Mouse (Mus musculus): ENCODE data around the gene Adprm. TPM values are rescaled to one million over a fixed set of nuclear protein-coding genes. Genes with fewer than 3 reads are reported as not detected.
A peak's percentile ranks its signal among the peaks of the same experiment; 100 is the strongest.
"Not testable (repeated sequence)": the region's sequence is repeated elsewhere in the genome, so short reads cannot be mapped to it uniquely, and the experiment has no call there.

The Adprm gene
- polyA plus RNA-seq, 1 experiment from 2014 or later = 40.5 TPM

DNA sequence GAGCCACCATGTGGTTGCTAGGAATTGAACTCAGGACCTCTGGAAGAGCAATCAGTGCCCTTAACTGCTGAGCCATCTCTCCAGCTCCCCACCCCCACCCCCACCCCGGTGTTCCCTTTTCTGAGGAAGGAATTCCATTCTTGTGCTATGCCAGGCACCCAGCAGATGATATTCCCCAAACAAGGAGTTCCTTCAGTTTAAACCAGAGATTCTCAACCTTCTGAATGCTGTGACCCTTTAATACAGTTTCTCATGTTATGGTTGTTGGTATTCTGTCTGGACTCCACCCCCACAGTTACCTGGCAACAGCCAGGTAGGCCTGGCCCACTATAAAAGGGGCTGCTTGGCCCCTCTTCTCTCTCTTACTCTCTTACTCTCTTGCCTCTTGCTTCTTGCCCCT is 29.2 kb downstream of the Adprm start:
- H3K4me2 ChIP-seq; H3K27me3 ChIP-seq (ENCODE audit: control insufficient read depth, insufficient read depth, low read length); H3K9ac ChIP-seq (ENCODE audit: low read length); H3K36me3 ChIP-seq (ENCODE audit: control insufficient read depth, insufficient read depth, low read length); ATAC-seq (ENCODE audit: low FRiP score); H3K9me3 ChIP-seq (ENCODE audit: control insufficient read depth, low read length); DNase-seq (ENCODE audit: low spot score, missing footprints); H3K27ac ChIP-seq (ENCODE audit: low read depth, low read length); H3K4me3 ChIP-seq (ENCODE audit: low read depth, low read length): not testable (repeated sequence)
- H3K4me1 ChIP-seq (ENCODE audit: control insufficient read depth, insufficient read depth, low read length) = peaks cover 10% of the 10 kb centered on the region
- WGBS = 53% methylated on average over 1 of the region's 1 CpGs

DNA sequence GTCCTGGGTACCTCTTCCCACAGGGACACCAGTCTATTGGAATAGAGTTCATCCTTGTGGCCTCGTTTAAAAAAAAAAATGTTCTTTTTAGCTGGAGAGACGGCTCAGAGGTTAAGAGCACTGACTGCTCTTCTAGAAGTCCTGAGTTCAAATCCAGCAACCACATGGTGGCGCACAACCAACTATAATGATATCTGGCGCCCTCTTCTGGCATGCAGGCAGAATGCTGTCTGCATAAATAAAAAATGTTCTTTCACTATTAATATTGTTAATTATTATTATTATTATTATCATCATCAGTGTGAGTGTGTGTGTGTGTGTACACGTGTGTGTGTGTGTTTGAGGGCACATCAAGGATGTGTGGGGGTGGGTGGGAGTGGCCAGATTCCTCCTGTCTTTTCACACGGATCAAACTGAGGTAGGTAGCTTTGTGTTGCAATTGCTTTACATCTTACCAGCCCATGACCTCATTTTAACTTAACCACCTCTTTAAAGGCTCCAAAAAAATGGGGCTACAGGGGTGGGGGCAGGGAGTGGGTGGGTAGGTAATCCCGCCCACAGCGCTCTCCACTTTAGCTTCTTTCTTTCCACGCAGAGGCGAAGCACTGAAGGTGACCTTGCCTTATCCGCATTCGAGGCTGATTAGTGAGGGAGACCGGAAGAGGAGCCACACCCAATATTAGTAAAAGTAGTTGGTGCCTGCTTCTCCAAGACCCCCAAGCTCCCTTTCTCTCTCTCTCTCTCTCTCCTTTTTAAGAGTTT is 29.9 kb downstream of the Adprm start:
- Histone ChIP-seq H3K9me3 (ENCODE audit: control insufficient read depth, low read length) (no peaks in the 10 kb centered on the region), H3K4me3 (ENCODE audit: low read depth, low read length) (no peak overlapping the region), H3K27ac (ENCODE audit: low read depth, low read length) (no peak overlapping the region), H3K4me1 (ENCODE audit: control insufficient read depth, insufficient read depth, low read length) (peaks cover 17% of the 10 kb centered on the region), H3K36me3 (ENCODE audit: control insufficient read depth, insufficient read depth, low read length) (no peaks in the 10 kb centered on the region), H3K27me3 (ENCODE audit: control insufficient read depth, insufficient read depth, low read length) (peaks cover 4% of the 10 kb centered on the region), H3K9ac (ENCODE audit: low read length) (no peak overlapping the region), H3K4me2 (no peak overlapping the region)
- WGBS = 88% methylated on average over 13 of the region's 13 CpGs
- no peak for DNase-seq (ENCODE audit: low spot score, missing footprints)
- no peak for ATAC-seq (ENCODE audit: low FRiP score)

DNA sequence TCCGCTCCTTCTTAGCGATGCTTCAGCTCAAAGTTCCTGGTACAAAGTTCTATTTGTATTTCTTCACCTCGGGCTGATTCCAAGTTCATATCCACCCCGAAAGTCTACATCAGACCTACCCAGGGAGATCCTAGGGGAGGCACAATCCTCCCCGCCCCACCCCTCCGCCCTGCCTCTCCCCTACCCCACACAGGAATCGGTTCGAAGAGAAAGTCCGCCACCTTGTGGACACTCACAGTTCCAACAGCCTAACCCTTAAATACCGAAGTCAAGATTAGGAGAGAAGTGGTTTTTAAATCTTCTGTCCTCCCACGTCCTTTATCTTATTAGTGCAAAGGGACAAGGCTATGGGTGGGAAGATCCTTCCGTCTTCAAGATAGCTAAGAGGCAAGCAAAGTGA is 31.4 kb downstream of the Adprm start:
- WGBS = 4% methylated on average over 12 of the region's 12 CpGs
- Histone ChIP-seq H3K9ac (ENCODE audit: low read length) (no peak overlapping the region), H3K4me2 (0 out of 2 replicates have a peak overlapping the region, but pooled peaks have one; percentile 14)

DNA sequence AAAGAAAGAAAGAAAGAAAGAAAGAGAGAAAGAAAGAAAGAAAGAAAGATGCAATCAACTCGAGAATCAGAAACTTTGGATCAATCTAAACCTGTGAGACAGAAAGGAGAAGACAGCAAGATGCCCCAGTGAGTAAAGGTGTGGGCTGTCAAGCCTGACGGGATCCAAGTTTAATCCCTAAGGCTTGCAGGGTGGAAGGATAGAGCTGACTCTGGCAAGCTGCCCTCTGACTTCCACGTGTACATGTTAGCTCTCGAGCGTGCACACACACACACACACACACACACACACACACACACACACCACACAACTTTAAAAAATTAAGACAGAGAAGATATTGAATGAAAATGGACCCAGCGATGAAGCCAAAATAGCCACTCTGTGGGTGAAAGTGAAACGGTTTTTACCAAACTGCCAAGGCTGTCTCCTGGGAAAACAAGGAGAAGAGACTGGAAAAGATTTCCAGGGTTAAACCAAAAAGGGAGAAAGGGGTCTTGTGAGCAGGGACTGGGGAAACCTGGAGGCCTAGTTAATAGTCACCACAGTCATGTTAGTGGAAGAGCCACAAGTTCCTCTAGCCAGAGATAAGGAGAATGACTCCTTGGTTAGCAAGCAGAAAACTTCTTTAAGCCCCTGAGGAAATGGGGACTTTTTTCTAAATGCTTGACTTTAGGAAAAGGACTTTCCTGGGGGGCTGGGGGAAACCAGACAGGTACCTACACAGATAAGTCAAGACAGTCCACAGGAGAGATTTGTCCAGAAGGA is 32.5 kb downstream of the Adprm start:
- ATAC-seq (ENCODE audit: low FRiP score) (no peak), DNase-seq (ENCODE audit: low spot score, missing footprints) (no peak)
- Histone ChIP-seq H3K36me3 (ENCODE audit: control insufficient read depth, insufficient read depth, low read length) (no peaks in the 10 kb centered on the region), H3K4me1 (ENCODE audit: control insufficient read depth, insufficient read depth, low read length) (peaks cover 16% of the 10 kb centered on the region), H3K9me3 (ENCODE audit: control insufficient read depth, low read length) (no peaks in the 10 kb centered on the region), H3K4me3 (ENCODE audit: low read depth, low read length) (no peak overlapping the region), H3K9ac (ENCODE audit: low read length) (no peak overlapping the region), H3K27ac (ENCODE audit: low read depth, low read length) (no peak overlapping the region), H3K27me3 (ENCODE audit: control insufficient read depth, insufficient read depth, low read length) (peaks cover 4% of the 10 kb centered on the region), H3K4me2 (no peak overlapping the region)
- WGBS = 57% methylated on average over 7 of the region's 7 CpGs

More for the DNA sequence above, 31.4 kb downstream of the Adprm start:
- no peak for ATAC-seq (ENCODE audit: low FRiP score)
- Histone ChIP-seq H3K27me3 (ENCODE audit: control insufficient read depth, insufficient read depth, low read length) (peaks cover 4% of the 10 kb centered on the region), H3K36me3 (ENCODE audit: control insufficient read depth, insufficient read depth, low read length) (no peaks in the 10 kb centered on the region), H3K27ac (ENCODE audit: low read depth, low read length) (no peak overlapping the region), H3K9me3 (ENCODE audit: control insufficient read depth, low read length) (no peaks in the 10 kb centered on the region), H3K4me1 (ENCODE audit: control insufficient read depth, insufficient read depth, low read length) (peaks cover 20% of the 10 kb centered on the region), H3K4me3 (ENCODE audit: low read depth, low read length) (no peak overlapping the region)
- DNase-seq (ENCODE audit: low spot score, missing footprints) = peak; percentile 97

DNA sequence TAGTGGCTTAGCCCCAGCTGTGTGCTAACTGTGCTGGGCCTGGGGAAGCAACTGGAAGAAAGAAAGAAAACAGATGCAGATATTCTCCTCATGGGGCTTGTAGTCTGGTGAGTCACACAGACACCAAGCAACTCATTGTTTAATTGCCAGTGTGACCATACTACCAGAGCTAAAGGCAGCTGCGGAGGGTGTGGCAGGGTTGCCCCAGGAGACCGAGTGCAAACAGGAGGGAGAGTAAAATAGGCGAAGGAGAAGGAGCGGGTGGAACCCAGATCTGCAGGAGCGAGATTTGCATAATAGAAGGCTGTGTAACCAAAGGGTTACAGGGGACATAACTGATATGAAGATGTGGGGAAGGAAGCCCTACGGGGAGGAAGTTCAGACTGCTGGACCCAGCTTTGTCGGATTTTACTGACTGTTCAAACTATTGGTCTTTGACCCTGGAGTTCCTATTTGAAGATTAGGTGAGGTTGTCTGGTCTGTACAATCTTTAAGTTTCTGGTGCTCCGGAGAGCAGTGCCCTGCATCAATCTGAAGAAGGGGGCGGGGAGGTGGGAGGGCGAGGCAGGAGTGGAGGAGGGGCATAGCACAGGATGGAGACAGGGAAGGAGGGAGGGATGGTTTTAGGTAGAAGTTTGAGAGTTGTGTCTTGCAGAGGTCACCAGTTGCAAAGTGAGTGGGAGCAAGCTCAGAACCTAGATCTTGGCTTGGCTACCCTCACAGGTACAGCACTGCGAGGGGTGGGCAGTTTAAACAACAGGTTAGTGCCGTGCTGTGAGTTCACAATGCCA is 34.4 kb downstream of the Adprm start:
- H3K4me2 ChIP-seq = peak overlapping the region; percentile 8; the same call in 1 of the 2 replicates
- H3K27me3 ChIP-seq (ENCODE audit: control insufficient read depth, insufficient read depth, low read length) = peaks cover 4% of the 10 kb centered on the region
- ATAC-seq (ENCODE audit: low FRiP score) (peak; percentile 75), DNase-seq (ENCODE audit: low spot score, missing footprints) (no peak)
- H3K4me3 ChIP-seq (ENCODE audit: low read depth, low read length) = no peak overlapping the region
- 0 out of 2 replicates have a peak overlapping the region, but pooled peaks have one; percentile 6 for H3K27ac ChIP-seq (ENCODE audit: low read depth, low read length)
- no peaks in the 10 kb centered on the region for H3K36me3 ChIP-seq (ENCODE audit: control insufficient read depth, insufficient read depth, low read length)
- no peaks in the 10 kb centered on the region for H3K9me3 ChIP-seq (ENCODE audit: control insufficient read depth, low read length)
- peaks cover 12% of the 10 kb centered on the region for H3K4me1 ChIP-seq (ENCODE audit: control insufficient read depth, insufficient read depth, low read length)
- WGBS = 4% methylated on average over 12 of the region's 12 CpGs
- H3K9ac ChIP-seq (ENCODE audit: low read length) = no peak overlapping the region

DNA sequence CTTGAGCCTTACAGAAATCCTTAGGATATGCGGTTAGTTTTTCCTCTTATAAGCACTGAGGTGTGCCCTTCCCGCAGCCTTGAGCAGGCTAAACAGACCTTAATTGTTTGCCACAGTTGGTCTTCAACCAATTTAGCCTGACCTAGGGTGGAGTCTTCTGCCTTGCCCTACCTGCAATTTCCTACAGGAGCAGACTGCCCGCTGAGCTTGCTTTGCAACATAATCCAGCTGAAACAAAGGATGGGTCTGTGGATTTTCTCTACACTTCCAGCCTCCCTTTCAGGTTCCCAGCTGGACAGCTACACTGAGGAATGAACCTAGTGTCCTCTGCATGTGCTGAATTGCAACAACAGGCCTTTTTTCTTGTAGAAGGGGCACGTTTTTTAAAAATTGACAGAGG is 40.8 kb downstream of the Adprm start:
- no peak for ATAC-seq (ENCODE audit: low FRiP score)
- no peak overlapping the region for H3K27ac ChIP-seq (ENCODE audit: low read depth, low read length)
- H3K4me1 ChIP-seq (ENCODE audit: control insufficient read depth, insufficient read depth, low read length) = peaks cover 2% of the 10 kb centered on the region; the same call in 1 of the 2 replicates
- WGBS = 15% methylated on average over 4 of the region's 4 CpGs
- no peaks in the 10 kb centered on the region for H3K27me3 ChIP-seq (ENCODE audit: control insufficient read depth, insufficient read depth, low read length)
- H3K4me3 ChIP-seq (ENCODE audit: low read depth, low read length) = no peak overlapping the region
- no peaks in the 10 kb centered on the region for H3K36me3 ChIP-seq (ENCODE audit: control insufficient read depth, insufficient read depth, low read length)
- no peak overlapping the region for H3K4me2 ChIP-seq
- no peaks in the 10 kb centered on the region for H3K9me3 ChIP-seq (ENCODE audit: control insufficient read depth, low read length)
- DNase-seq (ENCODE audit: low spot score, missing footprints) = no peak
- H3K9ac ChIP-seq (ENCODE audit: low read length) = no peak overlapping the region

DNA sequence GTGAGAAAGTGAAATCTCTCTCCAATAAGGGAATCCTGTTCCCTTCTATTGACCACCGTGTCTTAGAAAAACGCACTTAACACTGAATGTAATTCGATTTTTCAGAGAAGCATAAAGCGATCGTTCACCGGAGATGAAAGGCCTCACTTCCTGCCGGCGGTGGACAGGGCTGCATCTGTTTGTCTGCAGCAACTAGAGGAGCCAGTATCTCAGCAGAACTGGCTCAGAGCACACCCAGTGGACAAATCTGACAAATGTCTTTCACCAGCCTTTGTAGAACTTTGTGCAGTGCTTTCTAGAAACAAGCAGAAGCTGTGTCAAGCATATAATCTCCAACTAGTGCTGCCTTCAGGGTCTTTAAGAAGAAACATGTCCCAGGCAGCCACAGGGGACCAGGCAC is 42.0 kb downstream of the Adprm start:
- H3K36me3 ChIP-seq (ENCODE audit: control insufficient read depth, insufficient read depth, low read length) = no peaks in the 10 kb centered on the region
- peaks cover 2% of the 10 kb centered on the region; the same call in 1 of the 2 replicates for H3K4me1 ChIP-seq (ENCODE audit: control insufficient read depth, insufficient read depth, low read length)
- 17% methylated on average over 8 of the region's 8 CpGs for WGBS
- H3K27me3 ChIP-seq (ENCODE audit: control insufficient read depth, insufficient read depth, low read length) = no peaks in the 10 kb centered on the region
- H3K9me3 ChIP-seq (ENCODE audit: control insufficient read depth, low read length) = no peaks in the 10 kb centered on the region; the same call in 1 of the 2 replicates
- H3K9ac ChIP-seq (ENCODE audit: low read length) = no peak overlapping the region
- peak; percentile 52; the same call in 1 of the 2 replicates for ATAC-seq (ENCODE audit: low FRiP score)
- H3K4me2 ChIP-seq = no peak overlapping the region
- no peak overlapping the region for H3K27ac ChIP-seq (ENCODE audit: low read depth, low read length)
- DNase-seq (ENCODE audit: low spot score, missing footprints) = peak; percentile 90
- no peak overlapping the region for H3K4me3 ChIP-seq (ENCODE audit: low read depth, low read length)

DNA sequence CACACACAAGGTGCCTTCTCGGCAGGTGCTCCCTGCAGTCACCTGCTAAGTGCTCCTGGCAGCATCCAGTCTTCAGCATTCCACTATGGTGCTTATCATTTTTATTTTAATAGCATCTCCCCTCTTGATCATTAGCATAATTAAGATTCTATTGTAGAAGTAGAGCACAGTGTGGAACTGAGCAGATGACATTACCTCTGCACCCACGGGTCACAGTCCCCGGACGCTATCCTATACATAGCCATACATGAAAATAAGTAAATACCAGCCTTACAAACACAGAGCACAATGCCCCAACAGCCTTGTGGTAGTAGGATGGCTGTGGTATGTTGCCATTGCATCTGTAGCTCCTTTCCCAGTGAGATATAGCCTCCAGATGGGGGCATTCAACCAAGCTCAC is 43.9 kb downstream of the Adprm start:
- no peak for ATAC-seq (ENCODE audit: low FRiP score)
- DNase-seq (ENCODE audit: low spot score, missing footprints) = no peak
- Histone ChIP-seq H3K27ac (ENCODE audit: low read depth, low read length) (no peak overlapping the region), H3K36me3 (ENCODE audit: control insufficient read depth, insufficient read depth, low read length) (no peaks in the 10 kb centered on the region), H3K9me3 (ENCODE audit: control insufficient read depth, low read length) (no peaks in the 10 kb centered on the region; the same call in 1 of the 2 replicates), H3K4me3 (ENCODE audit: low read depth, low read length) (no peak overlapping the region), H3K4me2 (no peak overlapping the region), H3K27me3 (ENCODE audit: control insufficient read depth, insufficient read depth, low read length) (no peaks in the 10 kb centered on the region), H3K4me1 (ENCODE audit: control insufficient read depth, insufficient read depth, low read length) (peaks cover 2% of the 10 kb centered on the region; the same call in 1 of the 2 replicates), H3K9ac (ENCODE audit: low read length) (no peak overlapping the region)
- WGBS = 97% methylated on average over 4 of the region's 4 CpGs

Data from midbrain, embryonic 11.5 days (tissue).